Mouse (Mus musculus): ENCODE measurements around the gene Gnat2.

GRCm38 (mm10) chr3:108098316-108098715, 5.7 kb downstream of the Gnat2 start:
- TF ChIP-seq USF1 (IDR thresholded peaks at IDR 0.05; ENCODE audit: low read depth, low read length) (no peak), NRF1 (IDR thresholded peaks at IDR 0.05; ENCODE audit: low read depth, low read length) (no peak), MAX (IDR thresholded peaks at IDR 0.05; ENCODE audit: low read length) (no peak), EP300 (IDR thresholded peaks at IDR 0.05; ENCODE audit: low read length) (no peak), ELF1 (IDR thresholded peaks at IDR 0.05; ENCODE audit: low read depth, low read length) (no peak), POLR2AphosphoS2 (IDR thresholded peaks at IDR 0.05; ENCODE audit: low read depth, low read length) (no peak), ZKSCAN1 (IDR thresholded peaks at IDR 0.05; ENCODE audit: borderline replicate concordance, low read depth, low read length) (no peak), POLR2A (IDR thresholded peaks at IDR 0.05; ENCODE audit: low read depth, low read length) (no peak), SIN3A (IDR thresholded peaks at IDR 0.05; ENCODE audit: low read length) (no peak), CTCF (conservative IDR thresholded peaks at IDR 0.05 in 1 of 2, IDR thresholded peaks at IDR 0.05 in 1 of 2; ENCODE audit: low read depth in 2 of 2, low read length in 2 of 2) (no peak), TBP (conservative IDR thresholded peaks at IDR 0.05; ENCODE audit: low read depth, low read length) (no peak), BHLHE40 (IDR thresholded peaks at IDR 0.05; ENCODE audit: low read depth, low read length) (no peak), ZMIZ1 (IDR thresholded peaks at IDR 0.05; ENCODE audit: low read depth, low read length) (no peak), PAX5 (IDR thresholded peaks at IDR 0.05; ENCODE audit: low read length) (no peak)

All from CH12.LX (cell line).